Mouse (Mus musculus): ENCODE data around the gene Pdlim4.
"Not testable (repeated sequence)": the region's sequence is repeated elsewhere in the genome, so short reads cannot be mapped to it uniquely, and the experiment has no call there.

Pdlim4 gene

GRCm38 (mm10) chr11:54062753-54063471, 5.9 kb downstream of the Pdlim4 start:
- DNase-seq (ENCODE audit: low spot score in 2 of 2), result no peak

GRCm38 (mm10) chr11:54062086-54062752, 6.6 kb downstream of the Pdlim4 start:
- peak in 1 of 2 experiments; percentile 70 for DNase-seq (ENCODE audit: low spot score in 2 of 2)

GRCm38 (mm10) chr11:54060316-54060715, 8.5 kb downstream of the Pdlim4 start:
- peak; percentile 60 to 67 for DNase-seq (ENCODE audit: low spot score in 2 of 2)

- DNase-seq (ENCODE audit: low spot score in 2 of 2), result no peak
Observed at GRCm38 (mm10) chr11:54059526-54059925, 9.3 kb downstream of the Pdlim4 start.

- no peak for DNase-seq (ENCODE audit: low spot score in 2 of 2)
Observed at GRCm38 (mm10) chr11:54058643-54059042, 10.2 kb downstream of the Pdlim4 start.

GRCm38 (mm10) chr11:54058056-54058617, 10.7 kb downstream of the Pdlim4 start:
- DNase-seq (ENCODE audit: low spot score in 2 of 2), result no peak

DNA sequence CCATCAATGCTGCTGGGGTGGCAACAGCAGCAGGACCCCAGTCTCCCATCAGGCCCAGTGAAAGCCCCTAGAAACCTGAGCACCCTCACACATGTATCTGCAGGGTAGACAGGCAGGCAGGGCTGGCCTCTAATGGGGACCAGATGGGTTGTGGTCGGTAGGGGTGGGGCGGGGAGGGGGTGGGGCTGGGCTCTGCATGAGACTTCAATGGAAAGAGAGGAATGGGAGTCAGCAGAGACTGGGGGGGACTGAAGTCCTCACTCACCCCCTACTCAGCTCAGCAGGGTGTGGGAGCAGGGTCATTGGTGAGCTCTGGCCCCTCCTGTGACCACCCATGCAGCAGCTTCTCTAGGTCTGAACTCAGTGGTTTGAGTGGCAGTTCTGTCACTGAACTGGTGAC, 11.4 kb downstream of the Pdlim4 start:
- no peak for DNase-seq (ENCODE audit: low spot score in 2 of 2)

GRCm38 (mm10) chr11:54056132-54056531, 12.7 kb downstream of the Pdlim4 start:
- DNase-seq (ENCODE audit: low spot score in 2 of 2), result no peak

- DNase-seq (ENCODE audit: low spot score in 2 of 2), result no peak
Observed at GRCm38 (mm10) chr11:54054257-54054656, 14.6 kb downstream of the Pdlim4 start.

GRCm38 (mm10) chr11:54053090-54053489, 15.7 kb downstream of the Pdlim4 start:
- no peak for DNase-seq (ENCODE audit: low spot score in 2 of 2)

DNA sequence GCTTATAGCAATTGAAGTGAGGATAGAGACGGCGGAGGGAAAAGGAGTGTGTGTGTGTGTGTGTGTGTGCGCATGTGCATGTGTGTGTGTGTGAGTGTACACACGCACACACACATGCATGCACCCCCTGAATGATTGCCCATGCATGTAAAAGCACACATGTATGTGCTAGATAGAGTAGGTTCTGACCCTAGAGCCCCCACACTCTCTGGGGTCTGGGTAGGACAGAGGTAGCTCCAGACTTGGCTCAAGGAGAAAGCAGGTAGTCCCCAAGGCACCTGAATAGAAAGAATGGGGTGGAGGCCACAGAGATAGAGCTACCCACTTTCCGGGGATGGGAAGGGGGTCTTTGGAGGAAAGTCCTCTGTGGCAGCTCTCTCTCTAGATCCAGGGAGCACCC, 16.7 kb downstream of the Pdlim4 start:
- DNase-seq (ENCODE audit: low spot score in 2 of 2), result no peak

DNA sequence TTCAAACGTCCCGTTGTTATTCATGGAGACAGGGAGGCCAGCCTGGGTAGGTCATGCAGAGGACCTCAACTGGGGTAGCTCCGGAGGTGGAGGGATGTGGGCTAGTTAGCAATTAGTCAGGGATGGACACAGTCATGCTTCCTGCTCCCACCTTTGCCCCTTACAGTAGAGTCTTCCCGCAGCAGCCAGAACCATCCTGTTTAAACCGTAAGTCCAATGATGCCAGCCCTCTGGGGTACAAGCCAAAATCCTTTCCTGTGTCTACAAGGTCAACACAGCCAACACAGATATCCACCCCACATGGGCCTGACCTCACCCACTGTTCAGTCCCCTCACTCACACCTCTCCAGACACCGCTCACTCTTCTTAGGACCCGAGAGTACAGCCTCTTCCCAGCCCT, 17.7 kb downstream of the Pdlim4 start:
- no peak for DNase-seq (ENCODE audit: low spot score in 2 of 2)

DNA sequence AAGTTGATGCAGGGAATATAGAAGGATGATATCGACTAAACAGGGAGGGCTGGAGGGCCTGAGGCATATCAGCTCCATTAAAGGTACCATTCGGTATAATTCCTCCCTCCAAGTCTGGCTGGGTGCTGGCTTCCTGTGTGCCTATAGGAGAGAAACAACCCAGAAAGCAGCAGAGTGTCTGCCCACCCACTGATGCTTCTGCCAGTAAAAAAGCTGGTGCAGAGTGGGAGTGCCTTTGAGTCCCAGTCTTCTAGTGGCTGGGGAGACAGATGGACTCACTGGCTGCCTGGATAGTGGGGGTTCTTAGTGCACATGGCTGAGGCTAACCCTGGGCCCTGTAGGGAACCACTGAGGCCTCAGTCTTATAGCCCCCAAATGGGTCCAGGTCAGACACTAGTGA, 18.6 kb downstream of the Pdlim4 start:
- DNase-seq (ENCODE audit: low spot score in 2 of 2), result no peak

- DNase-seq (ENCODE audit: low spot score in 2 of 2), result no peak
Observed at GRCm38 (mm10) chr11:54040676-54041075, 28.1 kb downstream of the Pdlim4 start.

- DNase-seq (ENCODE audit: low spot score in 2 of 2), result not testable (repeated sequence)
Observed at GRCm38 (mm10) chr11:54032872-54033271, 35.9 kb downstream of the Pdlim4 start.

- no peak for DNase-seq (ENCODE audit: low spot score in 2 of 2)
Observed at GRCm38 (mm10) chr11:54028997-54029396, 39.8 kb downstream of the Pdlim4 start.

- DNase-seq (ENCODE audit: low spot score in 2 of 2), result peak; percentile 81 to 83
Observed at GRCm38 (mm10) chr11:54028044-54028951, 40.5 kb downstream of the Pdlim4 start, which contains the start of gene Slc22a4. Slc22a4 (minus strand) TSS chr11:54028090.

- no peak for DNase-seq (ENCODE audit: low spot score in 2 of 2)
Observed at GRCm38 (mm10) chr11:54027131-54028043, 41.4 kb downstream of the Pdlim4 start.

DNA sequence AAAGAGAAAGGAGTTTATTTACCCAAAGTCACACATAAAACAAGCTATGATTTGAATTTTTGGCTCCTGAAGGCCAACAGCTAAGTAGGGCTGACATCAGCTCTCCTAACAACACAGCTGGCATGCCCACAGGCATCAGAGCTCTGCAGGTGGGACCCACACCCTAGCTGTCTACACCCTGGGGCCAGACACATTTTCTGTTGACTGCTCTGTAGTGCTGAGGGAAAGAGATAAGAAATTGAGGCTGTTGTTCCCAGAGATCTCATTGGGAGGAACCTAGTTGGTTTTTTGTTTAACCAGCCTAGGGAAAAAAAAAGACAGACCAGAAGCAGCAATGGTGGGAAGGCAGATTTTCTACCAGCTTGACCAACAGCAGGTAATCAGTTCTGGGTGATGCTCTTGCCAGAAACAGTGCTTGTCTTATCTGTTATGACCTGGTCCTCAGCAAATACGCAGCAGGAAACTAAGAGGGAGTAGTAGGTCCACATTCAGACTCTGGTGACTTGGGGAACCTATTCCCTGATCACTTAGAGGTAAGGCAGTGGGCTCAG, 42.2 kb downstream of the Pdlim4 start:
- DNase-seq (ENCODE audit: low spot score in 2 of 2), result no peak

GRCm38 (mm10) chr11:54021396-54022093, 47.3 kb downstream of the Pdlim4 start:
- DNase-seq (ENCODE audit: low spot score in 2 of 2), result no peak
